Mouse (Mus musculus) neutrophil, adult 5-6 weeks (primary cell): ENCODE measurements at regions not wholly inside any gene's neighbourhood (a gene's known extent, or its start where the extent isn't known, plus 50 kb on each side); places are given as distances from the start of the nearest gene placed in this dataset.
"Not testable (repeated sequence)": the region's sequence is repeated elsewhere in the genome, so short reads cannot be mapped to it uniquely, and the experiment has no call there.

Experiments used
- ATAC-seq: fragments of 151-379, 151-347 bp; 2 replicates; pipeline ENCODE4 v1.8.0; 2017; ENCODE audit warnings: mild to moderate bottlenecking, moderate TSS enrichment; ENCODE audit not compliant: insufficient number of reproducible peaks, poor library complexity, low FRiP score, severe bottlenecking; ENCODE audit errors: extremely low read depth

- ATAC-seq, result no peak
Measured at GRCm38 (mm10) chr13:6859551-6859950, 211.0 kb upstream of the Pfkp start.

GRCm38 (mm10) chr13:6855199-6856148, 206.9 kb upstream of the Pfkp start:
- no peak for ATAC-seq

- no peak for ATAC-seq
Measured at GRCm38 (mm10) chr13:6837446-6837845, 188.9 kb upstream of the Pfkp start.

GRCm38 (mm10) chr13:6837075-6837422, 188.5 kb upstream of the Pfkp start:
- no peak for ATAC-seq

GRCm38 (mm10) chr13:6836351-6837074, 187.9 kb upstream of the Pfkp start:
- ATAC-seq, result peak; percentile 87

- no peak for ATAC-seq
Measured at GRCm38 (mm10) chr13:6829882-6830281, 181.3 kb upstream of the Pfkp start.

- no peak for ATAC-seq
Measured at GRCm38 (mm10) chr13:6829346-6829745, 180.8 kb upstream of the Pfkp start.

GRCm38 (mm10) chr13:6828601-6829330, 180.2 kb upstream of the Pfkp start:
- ATAC-seq, result not testable (repeated sequence)

- ATAC-seq, result no peak
Measured at GRCm38 (mm10) chr13:6802243-6803157, 153.9 kb upstream of the Pfkp start.

- no peak for ATAC-seq
Measured at GRCm38 (mm10) chr13:6767936-6768588, 119.5 kb upstream of the Pfkp start.

GRCm38 (mm10) chr13:6757151-6757550, 108.6 kb upstream of the Pfkp start:
- ATAC-seq, result no peak

GRCm38 (mm10) chr13:6751599-6751998, 103.0 kb upstream of the Pfkp start:
- ATAC-seq, result no peak

GRCm38 (mm10) chr13:6751149-6751548, 102.6 kb upstream of the Pfkp start:
- ATAC-seq, result no peak

GRCm38 (mm10) chr13:6741916-6742315, 93.3 kb upstream of the Pfkp start:
- no peak for ATAC-seq

GRCm38 (mm10) chr13:6736984-6737566, 88.5 kb upstream of the Pfkp start:
- no peak for ATAC-seq
